Mouse (Mus musculus) splenic B cell, adult 2 months (primary cell): ENCODE data around the gene Mcts1.

Source experiments
- DNase-seq: peaks from one replicate; pipeline ENCODE4 v3.0.0-alpha.2; 2011; ENCODE audit warnings: low read depth, low spot score
- H3K27me3 ChIP-seq: 2 replicates; pipeline ENCODE4 v1.6.1; 2012; ENCODE audit warnings: mild to moderate bottlenecking, low read length, moderate library complexity, mixed read lengths; ENCODE audit not compliant: control insufficient read depth, poor library complexity, insufficient read depth, severe bottlenecking
- H3K36me3 ChIP-seq: 2 replicates; pipeline ENCODE4 v1.6.1; 2012; ENCODE audit warnings: mild to moderate bottlenecking, low read length, moderate library complexity, mixed read lengths; ENCODE audit not compliant: control insufficient read depth, poor library complexity, insufficient read depth, severe bottlenecking

Mcts1 gene

DNA sequence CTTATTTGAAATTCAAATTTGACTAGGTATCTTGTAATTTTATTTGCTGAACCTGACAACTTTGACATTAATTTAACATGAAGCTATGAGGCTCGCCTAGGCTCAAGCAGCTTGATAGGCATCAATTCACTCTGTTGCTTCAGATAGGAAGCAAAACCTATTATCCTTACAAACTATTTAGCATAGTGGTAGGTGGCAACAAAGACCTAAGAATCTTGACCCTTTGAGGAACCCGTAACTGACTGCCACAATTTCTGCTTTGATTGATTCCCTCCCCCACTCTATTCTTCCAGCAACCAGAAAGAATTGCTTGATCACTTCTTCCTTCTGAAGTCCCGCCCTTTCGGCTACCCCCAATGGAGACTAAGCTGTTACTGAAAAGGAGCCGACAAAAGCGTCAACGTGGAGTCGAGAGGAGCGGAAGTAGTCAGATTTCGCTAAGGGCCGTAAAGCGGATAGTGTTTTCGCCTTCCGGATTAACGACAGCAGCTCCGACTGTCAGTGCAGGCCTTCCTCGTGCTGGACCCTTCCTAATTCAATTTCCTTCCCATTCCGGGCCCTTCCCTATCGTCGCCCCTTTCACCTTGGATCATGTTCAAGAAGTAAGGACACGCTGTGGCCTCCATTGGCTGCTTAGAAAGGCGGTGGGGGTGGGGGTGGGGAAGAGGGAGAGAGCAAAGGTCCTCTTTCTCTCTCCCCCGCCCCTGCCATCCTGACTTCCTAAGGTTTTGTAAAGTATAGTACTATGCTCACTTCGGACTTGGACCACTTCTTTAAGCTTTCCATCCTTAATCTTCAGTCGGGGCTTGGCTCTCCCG lies at the start of gene Mcts1:
TSS of gene Mcts1 (plus strand) at position 402 of the 818 bp plus-strand sequence.
- Histone ChIP-seq H3K36me3 (no peaks in the 10 kb centered on the region), H3K27me3 (no peaks in the 10 kb centered on the region)
- peak; percentile 88 for DNase-seq

DNA sequence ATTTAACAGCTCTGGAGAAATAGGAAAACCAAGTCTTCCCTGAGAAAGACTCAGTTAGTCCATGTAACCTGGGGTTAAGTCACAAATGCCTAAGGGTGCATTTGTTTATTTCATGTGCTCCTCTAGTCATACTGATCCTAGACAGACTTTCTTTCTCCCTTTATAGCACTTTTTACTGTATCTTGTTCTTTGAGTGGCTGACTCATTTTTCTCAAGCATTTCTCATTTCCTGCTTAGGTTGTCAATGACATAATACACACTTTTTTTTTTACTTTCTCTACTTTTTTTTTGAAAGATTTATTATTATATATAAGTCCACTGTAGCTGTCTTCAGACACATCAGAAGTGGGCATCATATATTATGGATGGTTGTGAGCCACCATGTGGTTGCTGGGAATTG lies 47.1 kb upstream of the Mcts1 start:
- no peaks in the 10 kb centered on the region for H3K27me3 ChIP-seq
- H3K36me3 ChIP-seq, result 0 out of 2 replicates have a peak, but pooled peaks cover 5% of the 10 kb centered on the region
- no peak for DNase-seq

DNA sequence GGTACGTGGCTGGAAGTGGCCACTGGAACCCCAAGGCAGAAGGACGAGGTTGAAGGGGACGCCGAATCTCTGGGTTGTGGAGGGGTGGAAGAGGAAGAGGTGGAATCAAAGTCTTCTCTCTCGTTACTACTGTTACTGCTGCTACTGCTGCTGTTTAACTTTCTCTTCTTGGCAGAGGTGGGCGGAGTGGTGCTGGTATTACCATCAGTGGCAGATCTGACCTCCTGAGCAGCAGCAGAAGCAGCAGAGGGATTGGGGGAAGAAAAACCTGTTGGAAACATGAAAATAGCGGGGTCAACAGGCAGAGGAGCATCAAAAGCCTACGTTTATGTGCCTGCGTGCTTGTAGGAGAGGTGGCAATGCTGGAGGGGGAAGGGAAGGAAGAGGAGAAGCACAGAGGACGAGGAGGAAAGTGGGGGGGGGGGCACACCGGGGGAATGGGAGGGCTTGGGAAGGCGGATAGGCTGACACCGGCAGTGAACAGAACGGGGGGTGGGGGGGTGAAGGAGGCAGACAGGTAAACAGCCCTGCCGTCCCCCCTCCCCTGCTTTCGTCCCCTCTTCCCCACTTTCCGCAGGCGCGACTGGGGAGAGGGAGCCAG lies 36.3 kb upstream of the Mcts1 start:
- no peaks in the 10 kb centered on the region for H3K27me3 ChIP-seq
- no peaks in the 10 kb centered on the region for H3K36me3 ChIP-seq
- peak; percentile 15 for DNase-seq

DNA sequence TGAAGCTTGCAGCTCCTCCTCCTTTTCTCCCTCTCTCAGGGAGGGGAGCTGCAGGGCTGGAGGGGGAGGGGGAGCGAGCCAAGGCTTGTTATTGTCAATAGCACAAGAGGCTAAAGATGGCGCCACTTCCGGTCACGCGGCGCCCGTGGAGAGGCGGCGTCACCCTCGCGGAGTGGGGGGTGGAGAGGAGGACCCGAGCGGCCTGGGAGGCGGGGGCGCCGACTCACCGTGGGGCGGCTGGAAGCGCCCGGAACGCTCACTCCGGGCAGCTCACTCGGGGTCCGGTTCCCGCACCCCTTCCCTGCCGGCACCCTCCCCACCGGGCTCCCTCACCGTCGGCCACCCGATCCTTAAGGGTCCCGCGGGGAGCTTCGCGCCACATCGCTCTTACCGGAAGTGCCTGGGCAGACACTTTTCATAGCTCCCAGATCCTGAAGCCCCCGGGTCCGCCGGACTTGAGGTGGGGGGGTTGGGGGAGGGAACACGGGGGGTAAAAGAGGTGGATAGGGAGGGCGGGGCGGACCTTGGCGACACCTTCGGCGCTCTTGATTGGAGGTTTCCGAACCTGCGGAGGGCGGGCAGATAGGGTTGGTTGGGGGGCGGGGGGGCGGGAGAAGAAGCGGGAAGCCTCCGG lies 35.7 kb upstream of the Mcts1 start:
- Histone ChIP-seq H3K36me3 (no peaks in the 10 kb centered on the region), H3K27me3 (no peaks in the 10 kb centered on the region)
- DNase-seq, result peak; percentile 88

DNA sequence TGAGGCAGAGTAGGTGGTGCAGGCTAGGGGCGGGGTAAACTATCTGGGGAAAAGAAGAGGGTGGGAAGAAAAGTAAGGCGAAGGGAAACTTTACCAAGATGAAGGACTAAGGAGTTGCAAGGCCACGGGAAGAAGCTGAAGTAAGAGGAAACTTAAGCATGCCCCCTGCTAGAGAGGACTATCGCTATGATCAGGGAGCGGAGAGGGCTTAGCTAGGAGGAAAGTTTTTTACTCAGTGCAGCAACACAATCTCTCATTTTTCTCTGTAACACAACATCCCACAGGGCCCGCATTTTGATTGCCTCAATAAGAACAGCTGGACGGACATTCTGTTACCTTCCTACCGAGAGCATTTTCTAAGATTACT lies 35.2 kb upstream of the Mcts1 start:
- no peak for DNase-seq
- H3K36me3 ChIP-seq, result no peaks in the 10 kb centered on the region
- no peaks in the 10 kb centered on the region for H3K27me3 ChIP-seq

DNA sequence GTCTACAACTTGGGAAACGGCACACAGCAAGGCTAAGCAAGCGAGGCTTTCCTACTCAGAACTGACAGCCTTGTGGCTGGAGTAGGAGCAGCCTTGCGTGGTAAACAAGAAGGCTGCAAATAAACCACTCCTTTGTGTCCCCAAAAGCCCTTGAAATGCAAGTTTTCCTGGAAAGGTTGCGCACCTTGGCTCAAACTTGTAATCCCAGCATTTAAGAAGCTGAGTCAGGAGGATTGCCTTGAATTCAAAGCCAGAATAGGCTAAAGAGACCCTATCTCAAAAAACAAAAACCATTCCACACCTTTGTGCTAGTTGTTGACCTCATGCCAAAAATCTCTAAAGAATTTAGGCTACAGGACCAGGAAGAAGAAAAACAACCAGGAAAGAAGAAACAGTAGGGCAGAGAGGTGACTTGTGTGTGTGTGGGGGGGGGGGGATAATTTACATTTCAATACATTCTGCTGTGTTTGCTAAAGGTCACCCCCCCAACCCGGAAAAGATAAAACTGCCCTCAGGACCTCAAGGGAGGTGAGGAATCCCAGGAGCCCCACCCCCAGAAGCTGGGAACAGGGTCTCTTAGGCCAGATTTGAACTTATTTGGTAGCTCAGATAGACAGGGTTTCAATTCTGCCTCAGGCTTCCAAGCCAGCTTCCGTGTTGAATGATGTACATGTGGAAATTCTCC lies 33.7 kb upstream of the Mcts1 start:
- Histone ChIP-seq H3K27me3 (no peaks in the 10 kb centered on the region), H3K36me3 (no peaks in the 10 kb centered on the region)
- no peak for DNase-seq

DNA sequence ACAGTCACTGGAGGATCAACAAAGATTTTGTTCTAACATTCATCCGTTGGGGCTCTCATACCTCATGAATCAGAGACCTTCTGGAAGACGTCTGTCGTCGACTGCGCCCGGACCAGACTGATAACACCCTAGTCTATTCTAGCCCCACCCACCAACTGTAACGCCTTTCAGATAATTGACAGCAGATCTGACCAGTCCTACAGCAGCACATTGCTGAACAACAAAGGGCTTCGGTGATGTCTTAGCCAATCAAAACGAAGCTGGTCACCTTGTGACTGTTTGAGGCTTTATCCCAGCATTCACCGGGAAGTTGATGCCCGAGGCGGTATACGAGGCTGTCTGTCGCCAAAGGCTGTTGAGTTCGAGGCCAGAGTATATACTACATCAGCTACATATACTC lies 24.3 kb upstream of the Mcts1 start, which contains the start of gene Cul4b:
TSS of gene Cul4b (minus strand) at position 119 of the 400 bp plus-strand sequence.
- H3K36me3 ChIP-seq, result no peaks in the 10 kb centered on the region
- no peak for DNase-seq
- no peaks in the 10 kb centered on the region for H3K27me3 ChIP-seq

DNA sequence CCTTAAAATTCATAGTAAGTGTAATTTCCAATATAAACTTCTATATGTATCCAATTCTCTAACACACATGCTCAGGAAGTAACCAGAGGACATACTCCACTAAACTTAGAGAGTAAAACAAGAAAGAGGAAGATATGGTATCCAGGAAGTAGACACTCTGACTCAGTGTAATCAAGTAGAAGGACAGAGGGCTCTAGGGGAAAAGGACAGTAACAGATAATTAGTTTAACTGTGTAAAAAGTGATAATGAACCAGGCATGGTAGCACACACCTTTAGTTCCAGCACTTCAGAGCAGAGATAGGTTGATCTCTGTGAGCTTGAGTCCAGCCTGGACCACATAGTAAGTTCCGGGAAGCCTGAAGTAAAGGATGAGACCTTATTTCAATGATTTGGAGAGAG lies 19.2 kb upstream of the Mcts1 start:
- H3K36me3 ChIP-seq, result no peaks in the 10 kb centered on the region
- peak; percentile 13 for DNase-seq
- H3K27me3 ChIP-seq, result no peaks in the 10 kb centered on the region

DNA sequence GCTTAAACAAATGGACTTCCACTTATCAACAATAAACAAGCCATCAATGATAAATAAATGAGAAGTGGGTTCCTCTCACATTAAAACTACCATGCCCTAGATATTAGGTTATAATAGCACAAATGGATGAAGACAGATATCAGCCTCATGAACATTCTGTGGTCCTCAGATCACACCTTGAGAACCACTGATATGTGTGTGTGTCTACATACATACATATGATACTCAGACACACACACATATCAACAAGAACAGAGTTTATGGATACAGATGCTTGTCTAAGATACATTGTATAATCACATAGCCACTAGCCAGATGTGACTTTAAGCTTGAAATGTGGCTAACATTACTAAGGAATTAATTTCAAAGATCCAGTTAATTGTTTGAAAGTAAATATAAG lies 17.1 kb upstream of the Mcts1 start:
- H3K27me3 ChIP-seq, result no peaks in the 10 kb centered on the region
- no peaks in the 10 kb centered on the region for H3K36me3 ChIP-seq
- DNase-seq, result no peak

DNA sequence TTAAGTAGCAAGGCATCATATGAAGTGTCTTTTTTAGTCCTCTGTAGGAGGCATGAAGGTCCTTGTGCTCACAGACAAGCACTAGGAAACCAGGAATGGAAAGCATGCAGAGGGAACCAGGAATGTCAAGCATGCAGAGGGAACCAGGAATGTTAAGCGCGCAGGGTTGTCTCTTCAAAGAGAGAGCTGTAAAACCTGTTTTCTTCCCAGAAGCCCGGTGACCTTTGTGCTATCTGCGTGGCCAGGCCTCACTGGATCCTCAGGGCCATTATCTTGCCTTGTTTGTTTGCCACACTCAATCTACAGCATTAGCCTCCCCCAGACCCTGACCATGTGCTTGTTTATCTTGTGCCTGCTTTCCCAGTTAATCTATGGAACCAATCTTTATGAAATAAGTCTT lies 10.6 kb upstream of the Mcts1 start:
- Histone ChIP-seq H3K36me3 (no peaks in the 10 kb centered on the region), H3K27me3 (no peaks in the 10 kb centered on the region)
- no peak for DNase-seq

DNA sequence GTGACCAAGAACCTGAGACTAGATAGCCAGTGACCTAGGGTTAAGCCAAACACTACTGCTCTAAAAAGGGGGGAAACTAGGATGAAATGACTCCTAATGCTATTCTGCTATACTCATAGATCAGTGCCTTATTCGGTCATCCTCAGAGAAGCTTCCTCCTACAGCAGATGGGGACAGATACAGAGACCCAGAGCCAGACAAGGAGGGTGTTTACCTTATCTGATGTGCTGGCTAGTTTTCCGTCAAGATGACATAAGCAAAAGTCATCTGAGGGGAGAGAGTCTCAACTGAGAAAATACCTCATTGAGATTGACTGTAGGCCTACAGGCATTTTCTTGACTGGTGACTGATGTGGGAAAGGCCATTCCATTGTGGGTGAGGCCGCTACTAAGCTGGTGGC lies 8.6 kb upstream of the Mcts1 start:
- no peaks in the 10 kb centered on the region for H3K36me3 ChIP-seq
- no peak for DNase-seq
- H3K27me3 ChIP-seq, result no peaks in the 10 kb centered on the region

DNA sequence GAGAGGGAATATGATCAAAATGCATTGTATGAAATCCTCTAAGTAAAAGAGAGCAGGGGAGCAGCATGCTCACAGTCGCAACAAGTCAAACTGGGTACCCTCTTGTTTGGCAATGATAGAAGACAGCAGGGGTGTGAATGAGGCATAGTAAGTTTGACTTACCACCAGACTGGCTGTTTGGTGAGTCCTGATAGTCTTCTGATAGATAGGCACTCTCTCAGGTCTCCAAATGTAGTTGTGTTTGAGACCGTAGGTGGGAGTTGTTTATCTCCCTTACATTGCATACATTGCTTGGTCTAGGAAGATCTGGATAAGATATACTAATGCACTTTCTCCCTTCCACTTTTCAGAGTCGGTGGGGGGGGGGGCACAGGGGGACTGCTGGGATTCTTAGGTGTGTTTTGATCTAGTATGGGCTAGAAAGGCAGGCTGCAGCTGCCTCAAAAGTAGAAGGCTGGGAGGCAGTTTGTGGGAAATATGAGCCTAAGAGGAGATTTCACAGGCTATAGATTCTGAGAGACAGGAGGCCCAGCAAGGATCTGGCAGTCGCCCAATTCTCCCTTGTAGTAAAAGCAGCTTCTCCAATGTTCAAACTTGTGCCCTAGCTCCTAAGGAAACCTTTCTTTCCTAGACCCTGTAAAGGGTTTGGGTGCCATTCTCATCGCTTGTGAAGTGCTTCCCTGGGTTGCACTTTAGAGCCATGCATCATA lies 7.0 kb upstream of the Mcts1 start:
- DNase-seq, result no peak
- no peaks in the 10 kb centered on the region for H3K27me3 ChIP-seq
- H3K36me3 ChIP-seq, result no peaks in the 10 kb centered on the region

DNA sequence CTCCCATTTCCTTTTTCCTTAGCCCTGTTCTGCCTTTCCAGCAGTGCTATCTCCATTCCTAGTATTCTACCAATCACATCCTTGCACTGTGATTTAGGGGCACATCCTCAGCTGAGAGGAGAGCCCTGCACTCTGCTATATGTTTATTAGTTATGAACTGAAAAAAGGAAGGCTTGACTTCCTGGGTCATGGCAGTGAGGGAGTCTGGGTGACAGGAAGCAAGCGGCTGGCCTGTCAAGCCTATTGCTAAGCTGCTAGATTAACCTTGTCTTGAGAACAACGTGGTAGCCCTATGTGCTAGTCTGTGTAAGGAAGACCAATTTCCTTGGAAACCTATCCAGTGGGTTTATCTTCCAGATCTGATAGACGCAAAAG lies 604 bp downstream of the Mcts1 start:
- DNase-seq, result peak; percentile 44
- no peaks in the 10 kb centered on the region for H3K27me3 ChIP-seq
- H3K36me3 ChIP-seq, result no peaks in the 10 kb centered on the region

DNA sequence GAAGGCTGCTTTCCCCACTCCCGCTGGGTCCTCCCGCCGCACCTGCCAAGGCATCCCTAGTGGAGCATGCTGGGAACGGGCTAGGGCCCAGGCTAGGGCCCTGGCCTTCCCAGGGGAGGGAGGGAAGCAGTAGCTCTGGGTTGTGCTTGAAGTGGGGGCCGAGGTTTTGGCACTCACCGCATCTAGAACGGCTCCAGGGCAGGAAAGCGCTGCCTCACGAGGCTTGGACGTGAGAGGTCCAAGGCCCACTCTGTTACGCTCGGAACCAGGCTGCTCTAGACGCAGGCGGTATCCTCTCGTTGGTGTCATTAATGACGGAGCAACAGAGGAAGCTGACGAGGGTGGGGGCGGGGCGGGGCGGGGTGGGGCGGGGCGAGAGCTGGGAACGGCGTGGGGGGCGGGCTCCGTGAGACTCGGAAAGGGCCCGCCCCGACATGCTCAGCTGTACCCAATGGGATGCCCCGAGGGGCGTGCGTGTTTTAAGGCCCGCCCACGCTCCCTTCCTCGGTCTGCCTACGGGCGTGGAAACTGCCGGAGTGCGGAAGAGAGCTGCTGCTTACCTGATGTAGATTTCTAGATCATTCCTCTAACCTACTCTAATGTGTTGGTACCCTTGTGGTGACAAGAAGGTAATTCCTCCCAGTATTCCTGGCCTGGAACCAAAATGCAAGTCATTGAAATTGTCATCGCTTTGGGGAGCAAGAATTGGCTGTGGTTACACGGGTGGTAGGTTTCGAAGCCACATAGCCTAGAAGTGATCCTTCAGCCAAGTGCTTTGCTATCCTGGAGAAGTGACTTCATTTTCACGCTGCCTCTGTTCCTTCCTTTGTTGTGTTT lies 34.6 kb downstream of the Mcts1 start, which contains the start of gene C1galt1c1:
TSS of gene C1galt1c1 (minus strand) at position 287 of the 837 bp plus-strand sequence.
- Histone ChIP-seq H3K27me3 (no peaks in the 10 kb centered on the region), H3K36me3 (no peaks in the 10 kb centered on the region)
- DNase-seq, result peak; percentile 94
